Comparison of ENCODE assay signal across 8 mouse cellular contexts in the genomic region with DNA sequence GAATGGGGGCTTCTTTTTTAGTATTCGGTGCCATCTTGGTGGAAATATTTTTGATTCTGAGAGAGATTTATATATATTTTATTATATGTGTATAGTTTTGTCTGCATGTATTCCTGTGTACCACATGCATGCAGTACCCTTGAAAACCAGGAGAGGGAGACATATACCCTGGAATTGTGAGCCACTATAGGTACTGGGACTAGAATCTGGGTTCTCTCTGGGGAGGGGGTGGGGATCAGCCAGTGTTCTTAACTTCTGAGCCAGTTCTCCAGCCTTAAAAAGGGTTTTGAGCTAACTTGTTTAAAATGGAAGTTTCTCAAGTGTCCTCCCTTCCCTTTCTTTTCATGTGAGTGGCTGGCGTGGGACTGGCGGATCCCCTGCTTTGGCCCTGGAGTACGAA. TPM values are rescaled to one million over a fixed set of nuclear protein-coding genes. Genes with fewer than 3 reads are reported as not detected.
DNase-seq lines count a peak whose midpoint lies in the region; ATAC-seq and TF ChIP-seq lines count a peak whose summit lies in the region.

No protein-coding gene starts in this region.

- TF ChIP-seq POLR2A in MEL (IDR thresholded peaks at IDR 0.05; ENCODE audit: control insufficient read depth in 1 of 2, insufficient read depth in 1 of 2, low read depth in 1 of 2, low read length in 2 of 2, poor library complexity in 1 of 2) = no peak

- no peak overlapping the region for H3K4me2 ChIP-seq in kidney, embryonic 16.5 days (replicated peaks; ENCODE audit: low read depth, low read length)

- no peaks in the 10 kb centered on the region for H3K4me1 ChIP-seq in kidney, embryonic 16.5 days (ENCODE audit: insufficient read depth, low read length)
- H3K4me1 ChIP-seq in MEL (ENCODE audit: control insufficient read depth in 1 of 2, insufficient read depth in 2 of 2, low read length in 2 of 2) = no peaks in the 10 kb centered on the region

- intact Hi-C loops in heart, postnatal 14 days (cut with DNase I) = no loop called here

- no peaks in the 10 kb centered on the region for H3K79me2 ChIP-seq in MEL (ENCODE audit: control insufficient read depth, insufficient read depth, low read length, poor library complexity)

- WGBS in kidney, embryonic 16.5 days = 76% methylated on average over 4 of the region's 4 CpGs

- peak; percentile 29 for DNase-seq in kidney, adult 18-20 months
- DNase-seq in MEL (ENCODE audit: low read depth, low spot score) = peak; percentile 70
- peak; percentile 83 to 89 for DNase-seq in cerebellum, postnatal 10 days
- DNase-seq in heart, postnatal 14 days = peak; percentile 43 to 78
- DNase-seq in layer of hippocampus, postnatal 14 days (ENCODE audit: low spot score in 2 of 2) = peak; percentile 55 to 84
- DNase-seq in mesoderm, embryonic 11.5 days (ENCODE audit: low read depth, low spot score) = peak; percentile 76
- DNase-seq in thymus, postnatal 25 days = peak; percentile 55

- peak; percentile 43 to 84 (median 78) for TF ChIP-seq CTCF in MEL (IDR thresholded peaks at IDR 0.05 in 2 of 3, conservative IDR thresholded peaks at IDR 0.05 in 1 of 3; ENCODE audit: control insufficient read depth in 1 of 3, insufficient read depth in 1 of 3, low read depth in 2 of 3, low read length in 3 of 3, poor library complexity in 1 of 3, severe bottlenecking in 1 of 3)

- TF ChIP-seq RAD21 in MEL (IDR thresholded peaks at IDR 0.05; ENCODE audit: low read depth, low read length) = peak; percentile 94

- TF ChIP-seq EP300 in MEL (IDR thresholded peaks at IDR 0.05; ENCODE audit: low read depth in 1 of 2, low read length in 2 of 2) = no peak

- no peaks in the 10 kb centered on the region for H3K27me3 ChIP-seq in kidney, embryonic 16.5 days (ENCODE audit: insufficient read depth, low read length)
- no peaks in the 10 kb centered on the region for H3K27me3 ChIP-seq in MEL (ENCODE audit: control insufficient read depth in 1 of 2, insufficient read depth in 2 of 2, low read length in 2 of 2)

- no peak for ATAC-seq in kidney, embryonic 16.5 days (ENCODE audit: low FRiP score, low TSS enrichment)

- no peak overlapping the region for H3K4me3 ChIP-seq in kidney, embryonic 16.5 days (ENCODE audit: low read length)
- no peak overlapping the region for H3K4me3 ChIP-seq in MEL (ENCODE audit: control insufficient read depth in 1 of 2, insufficient read depth in 1 of 2, low read depth in 2 of 2, low read length in 2 of 2)

- H3K36me3 ChIP-seq in kidney, embryonic 16.5 days (ENCODE audit: insufficient read depth, low read length) = no peaks in the 10 kb centered on the region
- no peaks in the 10 kb centered on the region for H3K36me3 ChIP-seq in MEL (ENCODE audit: control insufficient read depth in 1 of 2, insufficient read depth in 2 of 2, low read length in 2 of 2)

- H3K9ac ChIP-seq in kidney, embryonic 16.5 days (replicated peaks; ENCODE audit: low read length) = no peak overlapping the region
- H3K9ac ChIP-seq in MEL (ENCODE audit: control insufficient read depth, low read depth, low read length, poor library complexity, severe bottlenecking) = no peak overlapping the region

- no peaks in the 10 kb centered on the region for H3K9me3 ChIP-seq in kidney, embryonic 16.5 days (ENCODE audit: low read length)
- no peaks in the 10 kb centered on the region for H3K9me3 ChIP-seq in MEL (replicated peaks; ENCODE audit: insufficient read depth, low read length)

- H3K27ac ChIP-seq in kidney, embryonic 16.5 days (ENCODE audit: low read length) = no peak overlapping the region
- H3K27ac ChIP-seq in MEL (ENCODE audit: control insufficient read depth, low read depth, low read length) = no peak overlapping the region

TF ChIP-seq in MEL, 35 proteins besides CTCF, POLR2A, EP300 and RAD21:
- TF ChIP-seq USF2 (IDR thresholded peaks at IDR 0.05; ENCODE audit: borderline replicate concordance in 1 of 2, insufficient read depth in 1 of 2, low read depth in 1 of 2, low read length in 2 of 2) (no peak), TCF12 (IDR thresholded peaks at IDR 0.05; ENCODE audit: low read depth, low read length) (no peak), KAT2A (conservative IDR thresholded peaks at IDR 0.05; ENCODE audit: low read depth, low read length) (no peak), SMC3 (IDR thresholded peaks at IDR 0.05; ENCODE audit: low read depth, low read length) (peak; percentile 81), MYC (IDR thresholded peaks at IDR 0.05; ENCODE audit: low read depth, low read length) (peak; percentile 63; the same call in 1 of the 2 replicates), MXI1 (IDR thresholded peaks at IDR 0.05; ENCODE audit: low read depth, low read length) (no peak), ZC3H11A (IDR thresholded peaks at IDR 0.05; ENCODE audit: low read depth, low read length) (peak; percentile 71), ZNF384 (IDR thresholded peaks at IDR 0.05; ENCODE audit: low read depth, low read length) (no peak), MYB (IDR thresholded peaks at IDR 0.05; ENCODE audit: low read depth, low read length) (no peak), CHD1 (IDR thresholded peaks at IDR 0.05; ENCODE audit: low read depth, low read length) (no peak), NELFE (IDR thresholded peaks at IDR 0.05; ENCODE audit: low read depth, low read length) (no peak), GABPA (IDR thresholded peaks at IDR 0.05; ENCODE audit: low read depth, low read length) (no peak), ZMIZ1 (IDR thresholded peaks at IDR 0.05; ENCODE audit: low read depth, low read length) (no peak), HCFC1 (IDR thresholded peaks at IDR 0.05; ENCODE audit: low read depth, low read length) (no peak), POLR2AphosphoS5 (IDR thresholded peaks at IDR 0.05; ENCODE audit: borderline replicate concordance, low read depth, low read length) (no peak), SIN3A (IDR thresholded peaks at IDR 0.05; ENCODE audit: low read length) (0 out of 2 replicates have a peak, but pooled peaks have one; percentile 35)

RNA-seq across cellular contexts. Expression of gene Itgal, which starts 12.8 kb away (rescaled TPM):
- 1.0 and 1.4 TPM in 2 replicates for polyA plus RNA-seq in kidney, embryonic 16.5 days (2015; fragmentation: Nextera tagmentation; extraction: Ambion mirVana)
- 0.92 and 1.3 TPM in 2 replicates for total RNA-seq in MEL (2012; rRNA removed)
- 1 to 10 TPM in 1 of 2 experiments, not detected in 1; 9.7 TPM for polyA plus RNA-seq in MEL (2012; ENCODE audit: insufficient read depth in 1 of 2, insufficient read length in 2 of 2, low read depth in 1 of 2, low replicate concordance in 2 of 2, missing spikeins in 1 of 2)
- total RNA-seq in heart, postnatal 14 days (2021) = 1 to 10 TPM; 2.0 to 5.7 TPM
- under 1 TPM; 0.32 to 0.57 TPM for total RNA-seq in layer of hippocampus, postnatal 14 days (2021)

RNA-seq across cellular contexts. Expression of gene Sephs2, which starts 35.0 kb away (rescaled TPM):
- 105 and 108 TPM in 2 replicates for polyA plus RNA-seq in kidney, embryonic 16.5 days (2015; fragmentation: Nextera tagmentation; extraction: Ambion mirVana)
- 177 and 182 TPM in 2 replicates for total RNA-seq in MEL (2012; rRNA removed)
- polyA plus RNA-seq in MEL (2012; ENCODE audit: insufficient read depth in 1 of 2, insufficient read length in 2 of 2, low read depth in 1 of 2, low replicate concordance in 2 of 2, missing spikeins in 1 of 2) = 100 to 1,000 TPM in 1 of 2 experiments, not detected in 1; 109 TPM
- total RNA-seq in heart, postnatal 14 days (2021) = 10 to 100 TPM; 29.3 to 30.2 TPM
- total RNA-seq in layer of hippocampus, postnatal 14 days (2021) = 10 to 100 TPM; 47.4 to 50.6 TPM

RNA-seq across cellular contexts. Expression of gene Zfp768, which starts 36.5 kb away (rescaled TPM):
- 25.4 and 25.5 TPM in 2 replicates for polyA plus RNA-seq in kidney, embryonic 16.5 days (2015; fragmentation: Nextera tagmentation; extraction: Ambion mirVana)
- 4.3 and 5.4 TPM in 2 replicates for total RNA-seq in MEL (2012; rRNA removed)
- 10 to 100 TPM in 1 of 2 experiments, not detected in 1; 12.0 TPM for polyA plus RNA-seq in MEL (2012; ENCODE audit: insufficient read depth in 1 of 2, insufficient read length in 2 of 2, low read depth in 1 of 2, low replicate concordance in 2 of 2, missing spikeins in 1 of 2)
- total RNA-seq in heart, postnatal 14 days (2021) = 10 to 100 TPM; 39.1 to 39.9 TPM
- total RNA-seq in layer of hippocampus, postnatal 14 days (2021) = 10 to 100 TPM; 12.4 to 12.8 TPM

RNA-seq across cellular contexts. Expression of gene Dctpp1, which starts 48.4 kb away (rescaled TPM):
- polyA plus RNA-seq in kidney, embryonic 16.5 days (2015; fragmentation: Nextera tagmentation; extraction: Ambion mirVana) = 196 and 200 TPM in 2 replicates
- total RNA-seq in MEL (2012; rRNA removed) = 238 and 253 TPM in 2 replicates
- polyA plus RNA-seq in MEL (2012; ENCODE audit: insufficient read depth in 1 of 2, insufficient read length in 2 of 2, low read depth in 1 of 2, low replicate concordance in 2 of 2, missing spikeins in 1 of 2) = 100 to 1,000 TPM in 1 of 2 experiments, not detected in 1; 290 TPM
- total RNA-seq in heart, postnatal 14 days (2021) = 10 to 100 TPM; 38.4 to 46.7 TPM
- 10 to 100 TPM; 27.9 to 31.1 TPM for total RNA-seq in layer of hippocampus, postnatal 14 days (2021)

Comparison
In these comparisons a context has a peak if more than half of its experiments do, and no peak if none do; other contexts are left out.
1. DNase-seq: peak in every context shown above with its lines; median percentile 86 in cerebellum, postnatal 10 days; 76 in mesoderm, embryonic 11.5 days; 70 in MEL; 70 in layer of hippocampus, postnatal 14 days; 60 in heart, postnatal 14 days; 55 in thymus, postnatal 25 days; 29 in kidney, adult 18-20 months.